Mouse (Mus musculus) CH12.LX (cell line): ENCODE data around the gene Trip12. TPM values are rescaled to one million over a fixed set of nuclear protein-coding genes. Genes with fewer than 3 reads are reported as not detected.

Experiments
- DNase-seq: peaks from one replicate; pipeline ENCODE4 v3.0.0-alpha.2; 2013; ENCODE audit errors: extremely low read depth
- H3K27ac ChIP-seq: 2 replicates; pipeline ENCODE4 v1.5.1; 2012; ENCODE audit warnings: low read depth, mild to moderate bottlenecking, control low read depth, moderate library complexity; ENCODE audit not compliant: insufficient read depth
- H3K27me3 ChIP-seq: replicated peaks from 2 replicates; pipeline ENCODE3; 2012; ENCODE audit warnings: inconsistent platforms
- H3K36me3 ChIP-seq, 2 experiments: replicated peaks in 1 of 2; 2 replicates each; pipeline versions ENCODE3 to v1.6.1; 2012; ENCODE audit warnings: inconsistent platforms in 1 of 2, low read length in 1 of 2, mild to moderate bottlenecking in 1 of 2, mixed read lengths in 1 of 2, moderate library complexity in 1 of 2; ENCODE audit not compliant: control insufficient read depth in 1 of 2, insufficient read depth in 1 of 2
- H3K4me1 ChIP-seq, 2 experiments: 2 replicates each; pipeline ENCODE4 v1.6.1; 2012; ENCODE audit warnings: inconsistent platforms in 1 of 2, moderate library complexity in 1 of 2; ENCODE audit not compliant: insufficient read depth in 2 of 2, control insufficient read depth in 1 of 2
- H3K4me2 ChIP-seq: 2 replicates; pipeline ENCODE4 v1.6.1; 2012; ENCODE audit warnings: low read depth, mild to moderate bottlenecking, control low read depth; ENCODE audit not compliant: poor library complexity, insufficient read depth, severe bottlenecking
- H3K4me3 ChIP-seq, 3 experiments: fragments of 150-350 bp in 1 of 3; sonication (generic) in 1 of 3; replicated peaks in 1 of 3; 2 replicates each; pipeline versions ENCODE3 to v1.5.1; 2011 to 2012; ENCODE audit warnings: low read depth in 2 of 3, low read length in 2 of 3, mild to moderate bottlenecking in 2 of 3, moderate library complexity in 2 of 3, control low read depth in 1 of 3, improper control_type of control experiment in 1 of 3, inconsistent platforms in 1 of 3, mixed read lengths in 1 of 3; ENCODE audit not compliant: poor library complexity in 1 of 3
- H3K79me2 ChIP-seq: replicated peaks from 2 replicates; pipeline ENCODE4 v1.6.1; 2012; ENCODE audit warnings: mild to moderate bottlenecking, moderate library complexity; ENCODE audit not compliant: control insufficient read depth, poor library complexity, insufficient read depth, severe bottlenecking; ENCODE audit errors: extremely low read depth
- H3K9ac ChIP-seq: 2 replicates; pipeline ENCODE4 v1.6.1; 2012; ENCODE audit warnings: low read depth, mild to moderate bottlenecking, control low read depth, moderate library complexity; ENCODE audit not compliant: insufficient read depth
- H3K9me3 ChIP-seq: replicated peaks from 2 replicates; pipeline ENCODE3; 2012; ENCODE audit warnings: low read length, inconsistent platforms, mixed read lengths
- BHLHE40 ChIP-seq: IDR thresholded peaks from 2 replicates; pipeline ENCODE4 v1.6.1; 2011; ENCODE audit warnings: mild to moderate bottlenecking, low read depth, low read length, improper control_type of control experiment
- CHD2 ChIP-seq: IDR thresholded peaks from 2 replicates; pipeline ENCODE4 v1.6.1; 2011; ENCODE audit warnings: low read length, improper control_type of control experiment
- CTCF ChIP-seq, 2 experiments: IDR thresholded peaks in 1 of 2; conservative IDR thresholded peaks in 1 of 2; 2 replicates each; pipeline ENCODE4 v1.5.1; 2011 to 2012; ENCODE audit warnings: low read depth in 2 of 2, low read length in 2 of 2, improper control_type of control experiment in 1 of 2, inconsistent platforms in 1 of 2, mild to moderate bottlenecking in 1 of 2, moderate library complexity in 1 of 2
- ELF1 ChIP-seq: IDR thresholded peaks from 2 replicates; pipeline ENCODE4 v1.6.1; 2014; ENCODE audit warnings: low read depth, mild to moderate bottlenecking, inconsistent platforms, low read length, improper control_type of control experiment
- EP300 ChIP-seq: IDR thresholded peaks from 2 replicates; pipeline ENCODE4 v1.6.1; 2011; ENCODE audit warnings: low read length, improper control_type of control experiment
- ETS1 ChIP-seq: conservative IDR thresholded peaks from 2 replicates; pipeline ENCODE4 v1.6.1; 2012; ENCODE audit warnings: low read depth, mild to moderate bottlenecking, inconsistent platforms, low read length, improper control_type of control experiment, moderate library complexity
- GABPA ChIP-seq: IDR thresholded peaks from 2 replicates; pipeline ENCODE4 v1.6.1; 2012; ENCODE audit warnings: low read depth, low read length, improper control_type of control experiment, inconsistent platforms; ENCODE audit not compliant: insufficient replicate concordance
- HCFC1 ChIP-seq: IDR thresholded peaks from 2 replicates; pipeline ENCODE4 v1.6.1; 2012; ENCODE audit warnings: low read depth, mild to moderate bottlenecking, inconsistent platforms, low read length, improper control_type of control experiment
- IRF4 ChIP-seq: IDR thresholded peaks from 2 replicates; pipeline ENCODE4 v1.6.1; 2014; ENCODE audit warnings: low read depth, mild to moderate bottlenecking, inconsistent platforms, low read length, improper control_type of control experiment
- KAT2A ChIP-seq: IDR thresholded peaks from 2 replicates; pipeline ENCODE4 v1.6.1; 2012; ENCODE audit warnings: low read length, improper control_type of control experiment, inconsistent platforms; ENCODE audit not compliant: insufficient replicate concordance
- MAZ ChIP-seq: IDR thresholded peaks from 2 replicates; pipeline ENCODE4 v1.6.1; 2012; ENCODE audit warnings: low read depth, mild to moderate bottlenecking, inconsistent platforms, low read length, improper control_type of control experiment, moderate library complexity
- MYC ChIP-seq: IDR thresholded peaks from 2 replicates; pipeline ENCODE4 v1.6.1; 2011; ENCODE audit warnings: low read depth, mild to moderate bottlenecking, improper control_type of control experiment, low read length
- NELFE ChIP-seq: IDR thresholded peaks from 2 replicates; pipeline ENCODE4 v1.6.1; 2011; ENCODE audit warnings: low read depth, low read length, improper control_type of control experiment
- NRF1 ChIP-seq: IDR thresholded peaks from 2 replicates; pipeline ENCODE4 v1.6.1; 2014; ENCODE audit warnings: low read depth, mild to moderate bottlenecking, inconsistent platforms, low read length, improper control_type of control experiment, moderate library complexity
- POLR2A ChIP-seq: IDR thresholded peaks from 2 replicates; pipeline ENCODE4 v1.6.1; 2011; ENCODE audit warnings: low read depth, mild to moderate bottlenecking, improper control_type of control experiment, low read length
- POLR2AphosphoS2 ChIP-seq: IDR thresholded peaks from 2 replicates; pipeline ENCODE4 v1.6.1; 2011; ENCODE audit warnings: low read depth, low read length, improper control_type of control experiment
- RCOR1 ChIP-seq: conservative IDR thresholded peaks from 2 replicates; pipeline ENCODE4 v1.6.1; 2012; ENCODE audit warnings: low read depth, mild to moderate bottlenecking, inconsistent platforms, low read length, improper control_type of control experiment
- SIN3A ChIP-seq: IDR thresholded peaks from 2 replicates; pipeline ENCODE4 v1.6.1; 2012; ENCODE audit warnings: low read length, improper control_type of control experiment, inconsistent platforms
- SMC3 ChIP-seq: IDR thresholded peaks from 2 replicates; pipeline ENCODE4 v1.6.1; 2011; ENCODE audit warnings: low read depth, low read length, improper control_type of control experiment
- USF1 ChIP-seq: IDR thresholded peaks from 2 replicates; pipeline ENCODE4 v1.6.1; 2014; ENCODE audit warnings: low read depth, mild to moderate bottlenecking, inconsistent platforms, low read length, improper control_type of control experiment
- ZC3H11A ChIP-seq: IDR thresholded peaks from 2 replicates; pipeline ENCODE4 v1.6.1; 2012; ENCODE audit warnings: low read depth, mild to moderate bottlenecking, inconsistent platforms, low read length, improper control_type of control experiment
- ZMIZ1 ChIP-seq: IDR thresholded peaks from 2 replicates; pipeline ENCODE4 v1.6.1; 2012; ENCODE audit warnings: low read depth, mild to moderate bottlenecking, inconsistent platforms, low read length, improper control_type of control experiment
- dilution Hi-C: fragments of 300-500 bp; cut with MboI; formaldehyde crosslinking; loops from 2 replicates; pipeline ENCODE4 v1.14.3; 2020; ENCODE audit warnings: low sequenced_read_pairs; ENCODE audit not compliant: extremely low pct_unique_long_range_greater_than_20kb, extremely low pct_ligation_motif_present
- in situ Hi-C: fragments of 300-500 bp; cut with MboI; formaldehyde crosslinking; loops from 3 replicates; pipeline ENCODE4 v1.14.3; 2019; ENCODE audit warnings: low sequenced_read_pairs, low pct_ligation_motif_present, low pct_unique_long_range_greater_than_20kb, mixed read lengths
- polyA plus RNA-seq: library from polyadenylated mRNA; unstranded; fragments of >175 nt; gene quantifications from 2 replicates; pipeline ENCODE4 v1.2.1, GENCODE M21; 2012; ENCODE audit warnings: low read depth; ENCODE audit not compliant: insufficient read length
- total RNA-seq, 2 experiments: library from RNA; depleted of rRNA; stranded (reverse); fragments of 300-350 nt in 1 of 2; fragments of >200 nt in 1 of 2; gene quantifications; 2 replicates each; pipeline ENCODE4 v1.2.3; 2012 to 2014

The Trip12 gene
- total and polyA plus RNA-seq, 3 experiments, result 75.6 to 93.8 (median 90.2) TPM

DNA sequence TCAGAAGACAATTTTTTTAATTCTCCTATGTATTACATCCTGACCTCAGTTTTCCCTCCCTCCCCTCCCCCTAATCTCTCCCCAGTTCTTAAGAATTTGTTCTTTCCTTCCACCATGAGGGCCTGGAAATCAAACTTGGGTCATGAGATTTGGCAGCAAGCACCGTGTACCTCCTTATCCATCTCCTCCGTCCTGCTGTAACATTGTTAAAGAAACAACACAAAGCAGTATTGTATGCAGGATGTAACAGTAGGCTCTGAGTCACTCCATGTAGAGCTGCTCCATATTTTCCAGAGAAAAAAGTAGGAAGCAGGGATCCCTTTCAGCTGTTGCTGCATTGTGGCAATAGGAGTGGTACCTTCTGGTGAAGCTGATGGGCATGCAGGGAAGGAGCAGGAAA is 15.4 kb upstream of the Trip12 start:
- no peak for TF ChIP-seq BHLHE40
- no peak for TF ChIP-seq MAZ
- no peak for TF ChIP-seq ZC3H11A
- TF ChIP-seq CHD2, result no peak
- no peak for TF ChIP-seq ETS1
- TF ChIP-seq USF1, result no peak
- TF ChIP-seq NRF1, result no peak
- no peak for TF ChIP-seq POLR2A
- TF ChIP-seq EP300, result no peak
- TF ChIP-seq HCFC1, result no peak
- TF ChIP-seq KAT2A, result no peak
- TF ChIP-seq POLR2AphosphoS2, result no peak
- TF ChIP-seq MYC, result no peak
- no peak for TF ChIP-seq ELF1
- no peak for TF ChIP-seq SIN3A
- no peak for TF ChIP-seq IRF4
- no peak for TF ChIP-seq ZMIZ1
- no peak for TF ChIP-seq GABPA
- TF ChIP-seq, all 38 proteins: peak for 0
- H3K9ac ChIP-seq, result no peak overlapping the region
- dilution Hi-C loops, result no loop called here
- DNase-seq, result no peak
- H3K79me2 ChIP-seq, result no peaks in the 10 kb centered on the region
- H3K4me2 ChIP-seq, result no peak overlapping the region
- no peaks in the 10 kb centered on the region for H3K27me3 ChIP-seq
- peaks cover 0 to 2% of the 10 kb centered on the region in 2 experiments; a peak in 1 of 4 replicates for H3K4me1 ChIP-seq
- H3K27ac ChIP-seq, result no peak overlapping the region
- no peaks in the 10 kb centered on the region for H3K9me3 ChIP-seq
- H3K4me3 ChIP-seq, result no peak overlapping the region
- in situ Hi-C loops, result no loop called here
- no peaks in the 10 kb centered on the region for H3K36me3 ChIP-seq

DNA sequence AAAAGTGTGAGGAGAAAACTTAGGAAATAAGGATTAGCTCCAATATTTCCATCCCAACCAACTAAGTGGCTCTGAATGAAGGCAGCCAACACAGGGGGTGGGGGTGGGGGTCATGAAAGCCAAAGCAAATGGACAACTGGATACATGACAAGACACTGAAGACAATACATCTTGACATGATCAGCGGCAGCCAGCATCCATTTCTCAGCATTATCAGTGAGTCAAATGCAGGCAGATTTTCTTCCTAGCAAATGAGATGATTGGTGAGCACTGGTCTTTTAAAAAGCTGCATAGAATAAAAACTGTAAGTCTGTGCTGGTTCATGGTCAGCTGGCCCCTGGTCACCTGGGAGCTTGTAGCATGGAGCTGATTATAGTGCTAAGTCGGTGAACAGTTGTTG is 14.7 kb upstream of the Trip12 start:
- no peaks in the 10 kb centered on the region for H3K36me3 ChIP-seq
- no peak overlapping the region for H3K9ac ChIP-seq
- no peak overlapping the region for H3K4me3 ChIP-seq
- H3K4me1 ChIP-seq, result no peaks in the 10 kb centered on the region
- no peaks in the 10 kb centered on the region for H3K9me3 ChIP-seq
- no peak for DNase-seq
- no peaks in the 10 kb centered on the region for H3K27me3 ChIP-seq
- H3K27ac ChIP-seq, result no peak overlapping the region
- TF ChIP-seq ZMIZ1, result no peak
- TF ChIP-seq ELF1, result no peak
- no peak for TF ChIP-seq SMC3
- no peak for TF ChIP-seq BHLHE40
- TF ChIP-seq CTCF (conservative IDR thresholded peaks at IDR 0.05 in 1 of 2, IDR thresholded peaks at IDR 0.05 in 1 of 2; ENCODE audit: low read depth in 2 of 2, low read length in 2 of 2), result no peak
- TF ChIP-seq POLR2A, result no peak
- TF ChIP-seq IRF4, result no peak
- TF ChIP-seq ETS1, result no peak
- TF ChIP-seq RCOR1, result no peak
- TF ChIP-seq CHD2, result no peak
- TF ChIP-seq NELFE, result no peak
- TF ChIP-seq, all 38 proteins: peak for 0
- dilution Hi-C loops (no loop called here), in situ Hi-C loops (no loop called here)
- H3K4me2 ChIP-seq, result no peak overlapping the region
- no peaks in the 10 kb centered on the region for H3K79me2 ChIP-seq
